Mouse (Mus musculus) thymus, adult 2 months (tissue): ENCODE measurements around the gene Plcxd3. TPM values are rescaled to one million over a fixed set of nuclear protein-coding genes. Genes with fewer than 3 reads are reported as not detected.
"Not testable (repeated sequence)": the region's sequence is repeated elsewhere in the genome, so short reads cannot be mapped to it uniquely, and the experiment has no call there.

Experiments used
- DNase-seq: peaks from one replicate; pipeline ENCODE4 v3.0.0; 2021
- H3K27ac ChIP-seq: fragments of 200-500 bp; 2 replicates; pipeline ENCODE4 v1.5.1; 2012; ENCODE audit warnings: low read length, control low read depth; ENCODE audit not compliant: control insufficient read depth, insufficient read depth
- H3K27me3 ChIP-seq: fragments of 200-500 bp; 2 replicates; pipeline ENCODE4 v1.6.1; 2012; ENCODE audit warnings: mild to moderate bottlenecking, low read length, moderate library complexity, mixed read lengths; ENCODE audit not compliant: control insufficient read depth, insufficient read depth
- H3K36me3 ChIP-seq: fragments of 200-500 bp; 2 replicates; pipeline ENCODE4 v1.6.1; 2012; ENCODE audit warnings: mild to moderate bottlenecking, low read length, moderate library complexity; ENCODE audit not compliant: control insufficient read depth, insufficient read depth
- H3K4me1 ChIP-seq: fragments of 200-500 bp; replicated peaks from 2 replicates; pipeline ENCODE4 v1.6.1; 2012; ENCODE audit warnings: low read length; ENCODE audit not compliant: control insufficient read depth, insufficient read depth
- H3K4me3 ChIP-seq: fragments of 200-500 bp; 2 replicates; pipeline ENCODE4 v1.5.1; 2012; ENCODE audit warnings: mild to moderate bottlenecking, low read length, control low read depth, moderate library complexity; ENCODE audit not compliant: control insufficient read depth, insufficient read depth
- CTCF ChIP-seq: fragments of 200-500 bp; IDR thresholded peaks from 2 replicates; pipeline ENCODE4 v1.5.1; 2012; ENCODE audit warnings: mild to moderate bottlenecking, control low read depth, low read length, moderate library complexity, borderline replicate concordance; ENCODE audit not compliant: control insufficient read depth, poor library complexity, insufficient read depth; ENCODE audit errors: extremely low read depth
- POLR2A ChIP-seq: fragments of 200-500 bp; IDR thresholded peaks from 2 replicates; pipeline ENCODE4 v1.6.1; 2012; ENCODE audit warnings: mild to moderate bottlenecking, low read length, control low read depth, moderate library complexity; ENCODE audit not compliant: control insufficient read depth, poor library complexity, insufficient read depth; ENCODE audit errors: extremely low read depth
- WGBS: fragments of 180-500 bp; shearing (Covaris S2); methylation state at CpG from one replicate; pipeline ENCODE4 v1.1.7; 2018; 5-methylcytosine and 5-hydroxymethylcytosine counted together
- polyA plus RNA-seq: library from polyadenylated mRNA; depleted of rRNA; stranded (reverse); fragments of >200 nt; gene quantifications from 2 replicates; pipeline ENCODE4 v1.2.3, GENCODE M21; 2012

Gene Plcxd3
- polyA plus RNA-seq, 1 experiment: not detected

GRCm38 (mm10) chr15:4514724-4515123, 139.4 kb downstream of the Plcxd3 start:
- Histone ChIP-seq H3K4me3 (no peak overlapping the region), H3K36me3 (no peaks in the 10 kb centered on the region), H3K4me1 (no peaks in the 10 kb centered on the region), H3K27me3 (no peaks in the 10 kb centered on the region), H3K27ac (no peak overlapping the region)
- no peak for DNase-seq
- 100% methylated on average over 1 of the region's 1 CpGs for WGBS
- TF ChIP-seq CTCF (no peak), POLR2A (no peak)

- Histone ChIP-seq H3K27ac (no peak overlapping the region), H3K27me3 (no peaks in the 10 kb centered on the region), H3K36me3 (no peaks in the 10 kb centered on the region), H3K4me1 (no peaks in the 10 kb centered on the region), H3K4me3 (no peak overlapping the region)
- DNase-seq: no peak
- WGBS: 83% methylated on average over 3 of the region's 3 CpGs
- TF ChIP-seq CTCF: no peak
- no peak for TF ChIP-seq POLR2A
These were observed 149.3 kb downstream of the Plcxd3 start for GRCm38 (mm10) chr15:4524598-4524997.

- no peak for TF ChIP-seq CTCF
- no peak for TF ChIP-seq POLR2A
- 94% methylated on average over 2 of the region's 2 CpGs for WGBS
- no peaks in the 10 kb centered on the region for H3K27me3 ChIP-seq
These were observed 158.4 kb downstream of the Plcxd3 start for GRCm38 (mm10) chr15:4533700-4534099.

GRCm38 (mm10) chr15:4559121-4559520, 183.8 kb downstream of the Plcxd3 start:
- no peak overlapping the region for H3K4me3 ChIP-seq
- 92% methylated on average over 5 of the region's 5 CpGs for WGBS
- H3K4me1 ChIP-seq: no peaks in the 10 kb centered on the region
- H3K36me3 ChIP-seq: no peaks in the 10 kb centered on the region
- DNase-seq: no peak
- TF ChIP-seq CTCF (no peak), POLR2A (no peak)
- H3K27me3 ChIP-seq: no peaks in the 10 kb centered on the region
- H3K27ac ChIP-seq: no peak overlapping the region

More at GRCm38 (mm10) chr15:4533700-4534099, 158.4 kb downstream of the Plcxd3 start:
- Histone ChIP-seq H3K27ac (no peak overlapping the region), H3K4me3 (no peak overlapping the region), H3K4me1 (no peaks in the 10 kb centered on the region), H3K36me3 (no peaks in the 10 kb centered on the region)
- DNase-seq: no peak

GRCm38 (mm10) chr15:4561431-4561970, 186.2 kb downstream of the Plcxd3 start:
- Histone ChIP-seq H3K4me1 (no peaks in the 10 kb centered on the region), H3K27ac (no peak overlapping the region), H3K36me3 (no peaks in the 10 kb centered on the region), H3K4me3 (no peak overlapping the region), H3K27me3 (no peaks in the 10 kb centered on the region)
- WGBS: 75% methylated on average over 6 of the region's 6 CpGs
- no peak for TF ChIP-seq CTCF
- TF ChIP-seq POLR2A: no peak
- no peak for DNase-seq

- not testable (repeated sequence) for DNase-seq, H3K4me3 ChIP-seq, H3K27me3 ChIP-seq, H3K36me3 ChIP-seq, H3K27ac ChIP-seq, H3K4me1 ChIP-seq
- 93% methylated on average over 8 of the region's 8 CpGs for WGBS
These were observed 220.2 kb downstream of the Plcxd3 start for GRCm38 (mm10) chr15:4595521-4595920.

GRCm38 (mm10) chr15:4598661-4599060, 223.4 kb downstream of the Plcxd3 start:
- H3K4me3 ChIP-seq, H3K27me3 ChIP-seq, H3K4me1 ChIP-seq, H3K36me3 ChIP-seq, H3K27ac ChIP-seq, DNase-seq: not testable (repeated sequence)
- WGBS: 98% methylated on average over 8 of the region's 8 CpGs

- not testable (repeated sequence) for H3K27ac ChIP-seq, H3K36me3 ChIP-seq, H3K27me3 ChIP-seq, H3K4me3 ChIP-seq, DNase-seq, H3K4me1 ChIP-seq
- 89% methylated on average over 8 of the region's 8 CpGs for WGBS
These were observed 224.0 kb downstream of the Plcxd3 start for GRCm38 (mm10) chr15:4599331-4599730.
